Mouse (Mus musculus) liver, embryonic 14.5 days (tissue): ENCODE data around the gene Mgat1. TPM values are rescaled to one million over a fixed set of nuclear protein-coding genes. Genes with fewer than 3 reads are reported as not detected.
"Not testable (repeated sequence)": the region's sequence is repeated elsewhere in the genome, so short reads cannot be mapped to it uniquely, and the experiment has no call there.

Source experiments
- ATAC-seq: fragments of 200-750 bp; cut with Nextera tagmentation; 2 replicates; pipeline ENCODE4 v1.8.0; 2017; ENCODE audit warnings: moderate number of reproducible peaks, mild to moderate bottlenecking, moderate library complexity; ENCODE audit not compliant: insufficient read depth
- DNase-seq, 3 experiments: peaks; one replicate each; pipeline ENCODE4 v3.0.0-alpha.2; 2012 to 2013; ENCODE audit warnings: low read depth in 3 of 3, low spot score in 3 of 3
- H3K27ac ChIP-seq: fragments of 300-500 bp; sonication (generic); 2 replicates; pipeline ENCODE4 v1.5.1; 2014; ENCODE audit warnings: moderate library complexity, mild to moderate bottlenecking, control low read depth, inconsistent platforms
- H3K27me3 ChIP-seq: fragments of 300-500 bp; sonication (generic); 2 replicates; pipeline ENCODE4 v1.6.1; 2014; ENCODE audit warnings: mild to moderate bottlenecking, low read length, moderate library complexity; ENCODE audit not compliant: control insufficient read depth, insufficient read depth
- H3K36me3 ChIP-seq: fragments of 300-500 bp; sonication (generic); replicated peaks from 2 replicates; pipeline ENCODE4 v1.6.1; 2014; ENCODE audit warnings: low read depth; ENCODE audit not compliant: control insufficient read depth, insufficient read depth
- H3K4me1 ChIP-seq, 2 experiments: fragments of 200-500 bp in 1 of 2; fragments of 300-500 bp in 1 of 2; sonication (generic) in 1 of 2; replicated peaks; 2 replicates each; pipeline ENCODE4 v1.6.1; 2012 to 2014; ENCODE audit warnings: antibody characterized with exemption in 1 of 2, inconsistent platforms in 1 of 2, low read length in 1 of 2; ENCODE audit not compliant: control insufficient read depth in 2 of 2, insufficient read depth in 2 of 2
- H3K4me2 ChIP-seq: fragments of 300-500 bp; sonication (generic); 2 replicates; pipeline ENCODE4 v1.6.1; 2014; ENCODE audit warnings: low read depth, mild to moderate bottlenecking, control low read depth, moderate library complexity
- H3K4me3 ChIP-seq, 2 experiments: fragments of 200-500 bp in 1 of 2; fragments of 300-500 bp in 1 of 2; sonication (generic) in 1 of 2; 2 replicates each; pipeline ENCODE4 v1.5.1; 2012 to 2014; ENCODE audit warnings: low read depth in 2 of 2, low read length in 2 of 2, mild to moderate bottlenecking in 2 of 2, control low read depth in 1 of 2, inconsistent platforms in 1 of 2, moderate library complexity in 1 of 2; ENCODE audit not compliant: insufficient read depth in 1 of 2
- H3K9ac ChIP-seq: fragments of 300-500 bp; sonication (generic); replicated peaks from 2 replicates; pipeline ENCODE4 v1.6.1; 2014; ENCODE audit warnings: mild to moderate bottlenecking, control low read depth, moderate library complexity
- H3K9me3 ChIP-seq: fragments of 300-500 bp; sonication (generic); 2 replicates; pipeline ENCODE4 v1.6.1; 2016; ENCODE audit warnings: low read length, mixed read lengths; ENCODE audit not compliant: control insufficient read depth
- CTCF ChIP-seq: IDR thresholded peaks from 2 replicates; pipeline ENCODE4 v1.5.1; 2016; ENCODE audit warnings: antibody characterized with exemption, low read depth, control low read depth
- EP300 ChIP-seq: IDR thresholded peaks from 2 replicates; pipeline ENCODE4 v1.6.1; 2016; ENCODE audit warnings: antibody characterized with exemption, low read depth
- WGBS: fragments of 180-500 bp; shearing (Covaris S2); extraction: QIAGEN DNeasy Blood & Tissue Kit; methylation state at CpG from one replicate; pipeline ENCODE4 v1.1.7; 2014; ENCODE audit not compliant: insufficient replicate concordance; 5-methylcytosine and 5-hydroxymethylcytosine counted together
- polyA plus RNA-seq, 2 experiments: library from polyadenylated mRNA; depleted of rRNA in 1 of 2; stranded (reverse) in 1 of 2; unstranded in 1 of 2; fragments of >200 nt; fragmentation: Nextera tagmentation in 1 of 2; extraction: Ambion mirVana in 1 of 2; gene quantifications; 2 replicates each; pipeline versions ENCODE4 v1.2.1 to v1.2.3; 2012 to 2014

Mgat1 gene
- polyA plus RNA-seq, 2 experiments, result 22.6 to 22.8 TPM

- H3K4me1 ChIP-seq, result no peaks in the 10 kb centered on the region
- no peak overlapping the region for H3K4me2 ChIP-seq
- WGBS, result 67% methylated on average over 2 of the region's 2 CpGs
- H3K27ac ChIP-seq, result no peak overlapping the region
- DNase-seq (no peak), ATAC-seq (no peak)
- no peaks in the 10 kb centered on the region for H3K27me3 ChIP-seq
- no peak overlapping the region for H3K4me3 ChIP-seq
- no peaks in the 10 kb centered on the region for H3K36me3 ChIP-seq
- TF ChIP-seq CTCF (no peak), EP300 (no peak)
- no peaks in the 10 kb centered on the region for H3K9me3 ChIP-seq
- H3K9ac ChIP-seq, result no peak overlapping the region
These were observed 43.3 kb downstream of the Mgat1 start for GRCm38 (mm10) chr11:49287251-49287650.

GRCm38 (mm10) chr11:49292777-49293176 lies 48.8 kb downstream of the Mgat1 start:
- no peaks in the 10 kb centered on the region for H3K27me3 ChIP-seq
- H3K9ac ChIP-seq, result no peak overlapping the region
- H3K36me3 ChIP-seq, result no peaks in the 10 kb centered on the region
- no peak overlapping the region for H3K4me3 ChIP-seq
- H3K9me3 ChIP-seq, result no peaks in the 10 kb centered on the region
- H3K4me1 ChIP-seq, result no peaks in the 10 kb centered on the region
- ATAC-seq (no peak), DNase-seq (no peak)
- no peak overlapping the region for H3K27ac ChIP-seq
- WGBS, result 60% methylated on average over 3 of the region's 3 CpGs
- no peak overlapping the region for H3K4me2 ChIP-seq
- no peak for TF ChIP-seq CTCF
- TF ChIP-seq EP300, result no peak

GRCm38 (mm10) chr11:49304441-49304840 lies 60.5 kb downstream of the Mgat1 start, which contains the start of gene Olfr10:
Gene Olfr10, plus strand, starts transcription at chr11:49304741.
- Histone ChIP-seq H3K9ac (no peak within 1 kb of the TSS), H3K36me3 (no peaks in the 10 kb centered on the region), H3K27ac (no peak within 1 kb of the TSS), H3K9me3 (no peaks in the 10 kb centered on the region), H3K27me3 (no peaks in the 10 kb centered on the region), H3K4me1 (no peaks in the 10 kb centered on the region), H3K4me3 (no peak within 1 kb of the TSS), H3K4me2 (no peak within 1 kb of the TSS)
- ATAC-seq (no peak), DNase-seq (no peak)
- TF ChIP-seq CTCF (no peak), EP300 (no peak)

GRCm38 (mm10) chr11:49308547-49308946 lies 64.6 kb downstream of the Mgat1 start:
- ATAC-seq, H3K4me2 ChIP-seq: not testable (repeated sequence)
- WGBS, result 56% methylated on average over 5 of the region's 5 CpGs

More at GRCm38 (mm10) chr11:49308547-49308946, 64.6 kb downstream of the Mgat1 start:
- not testable (repeated sequence) for H3K4me1 ChIP-seq, H3K9me3 ChIP-seq, H3K27me3 ChIP-seq, DNase-seq, H3K4me3 ChIP-seq, H3K9ac ChIP-seq, H3K36me3 ChIP-seq, H3K27ac ChIP-seq

Other genes starting within 250 kb of the Mgat1 start
- gene 9930111J21Rik2, start 192.9 kb upstream of the Mgat1 start, polyA plus RNA-seq (2012; rRNA removed), result 0.34 and 0.56 TPM in 2 replicates
- 0.51 and 0.57 TPM in 2 replicates for gene 9930111J21Rik2, start 192.9 kb upstream of the Mgat1 start, polyA plus RNA-seq (2014; fragmentation: Nextera tagmentation; extraction: Ambion mirVana)
- 0.06 and 0.27 TPM in 2 replicates for gene Tgtp2, start 180.0 kb upstream of the Mgat1 start, polyA plus RNA-seq (2012; rRNA removed)
- 0.35 and 0.51 TPM in 2 replicates for gene Tgtp2, start 180.0 kb upstream of the Mgat1 start, polyA plus RNA-seq (2014; fragmentation: Nextera tagmentation; extraction: Ambion mirVana)
- gene Ifi47, start 167.6 kb upstream of the Mgat1 start, polyA plus RNA-seq (2012; rRNA removed), result 2.4 and 3.2 TPM in 2 replicates
- 6.2 and 7.6 TPM in 2 replicates for gene Ifi47, start 167.6 kb upstream of the Mgat1 start, polyA plus RNA-seq (2014; fragmentation: Nextera tagmentation; extraction: Ambion mirVana)
- not detected in 2 replicates for gene Olfr1396, start 129.3 kb upstream of the Mgat1 start, polyA plus RNA-seq (2012; rRNA removed)
- gene Olfr1396, start 129.3 kb upstream of the Mgat1 start, polyA plus RNA-seq (2014; fragmentation: Nextera tagmentation; extraction: Ambion mirVana), result not detected in 2 replicates
- not detected in 2 replicates for gene Olfr1395, start 101.9 kb upstream of the Mgat1 start, polyA plus RNA-seq (2012; rRNA removed)
- gene Olfr1395, start 101.9 kb upstream of the Mgat1 start, polyA plus RNA-seq (2014; fragmentation: Nextera tagmentation; extraction: Ambion mirVana), result not detected in 2 replicates
- gene Olfr1394, start 89.8 kb upstream of the Mgat1 start, polyA plus RNA-seq (2012; rRNA removed), result not detected in 2 replicates
- gene Olfr1394, start 89.8 kb upstream of the Mgat1 start, polyA plus RNA-seq (2014; fragmentation: Nextera tagmentation; extraction: Ambion mirVana), result not detected in 2 replicates
- gene Btnl9, start 57.0 kb upstream of the Mgat1 start, polyA plus RNA-seq (2012; rRNA removed), result 0.78 and 1.2 TPM in 2 replicates
- gene Btnl9, start 57.0 kb upstream of the Mgat1 start, polyA plus RNA-seq (2014; fragmentation: Nextera tagmentation; extraction: Ambion mirVana), result 0.34 and 0.57 TPM in 2 replicates
- gene Zfp62, start 40.9 kb upstream of the Mgat1 start, polyA plus RNA-seq (2012; rRNA removed), result 3.1 and 5.2 TPM in 2 replicates
- gene Zfp62, start 40.9 kb upstream of the Mgat1 start, polyA plus RNA-seq (2014; fragmentation: Nextera tagmentation; extraction: Ambion mirVana), result 10.6 and 11.4 TPM in 2 replicates
- 0.03 and 0.08 TPM in 2 replicates for gene Olfr1393, start 34.1 kb downstream of the Mgat1 start, polyA plus RNA-seq (2012; rRNA removed)
- 0.05 and 0.10 TPM in 2 replicates for gene Olfr1393, start 34.1 kb downstream of the Mgat1 start, polyA plus RNA-seq (2014; fragmentation: Nextera tagmentation; extraction: Ambion mirVana)
- gene Olfr1392, start 41.1 kb downstream of the Mgat1 start, polyA plus RNA-seq (2012; rRNA removed), result 0.01 TPM in 2 replicates
- gene Olfr1392, start 41.1 kb downstream of the Mgat1 start, polyA plus RNA-seq (2014; fragmentation: Nextera tagmentation; extraction: Ambion mirVana), result not detected in 2 replicates
- gene Olfr10, start 60.5 kb downstream of the Mgat1 start, polyA plus RNA-seq (2012; rRNA removed), result not detected in 2 replicates
- gene Olfr10, start 60.5 kb downstream of the Mgat1 start, polyA plus RNA-seq (2014; fragmentation: Nextera tagmentation; extraction: Ambion mirVana), result not detected in 2 replicates
- not detected in 2 replicates for gene Olfr1391, start 78.6 kb downstream of the Mgat1 start, polyA plus RNA-seq (2012; rRNA removed)
- gene Olfr1391, start 78.6 kb downstream of the Mgat1 start, polyA plus RNA-seq (2014; fragmentation: Nextera tagmentation; extraction: Ambion mirVana), result not detected in 2 replicates
- not detected in 2 replicates for gene Olfr1390, start 91.0 kb downstream of the Mgat1 start, polyA plus RNA-seq (2012; rRNA removed)
- not detected in 2 replicates for gene Olfr1390, start 91.0 kb downstream of the Mgat1 start, polyA plus RNA-seq (2014; fragmentation: Nextera tagmentation; extraction: Ambion mirVana)
- gene Olfr1389, start 178.9 kb downstream of the Mgat1 start, polyA plus RNA-seq (2012; rRNA removed), result not detected in 2 replicates
- gene Olfr1389, start 178.9 kb downstream of the Mgat1 start, polyA plus RNA-seq (2014; fragmentation: Nextera tagmentation; extraction: Ambion mirVana), result not detected in 2 replicates
- 0.04 and 0.10 TPM in 2 replicates for gene Olfr1388, start 192.4 kb downstream of the Mgat1 start, polyA plus RNA-seq (2012; rRNA removed)
- 0.08 TPM in 1 of 2 replicates, not detected in the other for gene Olfr1388, start 192.4 kb downstream of the Mgat1 start, polyA plus RNA-seq (2014; fragmentation: Nextera tagmentation; extraction: Ambion mirVana)
- gene Olfr1387, start 211.2 kb downstream of the Mgat1 start, polyA plus RNA-seq (2012; rRNA removed), result not detected in 2 replicates
- gene Olfr1387, start 211.2 kb downstream of the Mgat1 start, polyA plus RNA-seq (2014; fragmentation: Nextera tagmentation; extraction: Ambion mirVana), result not detected in 2 replicates
- gene Olfr1386, start 220.9 kb downstream of the Mgat1 start, polyA plus RNA-seq (2012; rRNA removed), result not detected in 2 replicates
- gene Olfr1386, start 220.9 kb downstream of the Mgat1 start, polyA plus RNA-seq (2014; fragmentation: Nextera tagmentation; extraction: Ambion mirVana), result not detected in 2 replicates
- not detected in 2 replicates for gene Olfr1385, start 244.9 kb downstream of the Mgat1 start, polyA plus RNA-seq (2012; rRNA removed)
- gene Olfr1385, start 244.9 kb downstream of the Mgat1 start, polyA plus RNA-seq (2014; fragmentation: Nextera tagmentation; extraction: Ambion mirVana), result not detected in 2 replicates